9 mouse cellular contexts compared by ENCODE assay signal in the genomic region with DNA sequence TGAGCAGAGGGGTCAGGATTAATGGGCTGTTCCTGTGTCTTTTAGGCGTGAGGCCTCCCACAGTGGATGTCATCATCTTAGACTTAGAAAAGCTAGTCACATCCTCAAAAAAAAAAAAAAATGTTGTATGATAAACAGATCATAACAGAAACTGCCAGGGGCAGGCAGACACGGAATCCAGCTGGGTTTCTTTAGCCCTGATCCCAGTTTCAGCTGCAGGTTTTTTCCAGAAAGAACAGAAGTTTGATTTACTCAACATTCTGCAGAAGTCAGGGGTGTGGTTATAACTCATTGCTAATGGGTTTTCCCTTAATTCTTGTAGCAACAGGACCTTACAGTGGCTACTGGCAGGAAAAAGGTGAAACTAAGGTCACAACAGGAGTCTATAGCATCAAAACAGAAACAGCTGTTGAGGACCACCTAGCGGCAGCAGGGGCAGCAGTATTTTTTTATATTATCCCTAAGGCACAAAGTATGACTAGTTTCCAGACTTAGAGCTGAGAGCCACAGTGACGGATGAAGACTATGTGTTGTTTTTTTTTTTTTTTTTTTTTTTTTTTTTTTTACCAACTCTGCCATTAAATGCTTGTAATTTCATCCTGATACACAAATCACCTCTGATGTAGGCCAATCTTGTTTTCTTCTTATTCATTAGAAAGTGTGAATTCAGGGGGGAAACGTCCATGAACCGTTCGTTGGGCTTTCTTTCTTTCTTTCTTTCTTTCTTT.
A peak's percentile ranks its signal among the peaks of the same experiment; 100 is the strongest.
DNase-seq lines count a peak whose midpoint lies in the region; ATAC-seq lines count a peak whose summit lies in the region.
"Had no signal": no experiment of that assay in that cellular context is flagged by ENCODE, and none has a peak within 500 bp of the region (broad histone marks: within the 10 kb centered on the region; RNA-seq: fewer than 3 reads in every experiment).

No protein-coding gene starts in this region.

- peak; percentile 14 for ATAC-seq in stomach, embryonic 16.5 days (ENCODE audit: insufficient read depth, low FRiP score)
- ATAC-seq in forebrain, embryonic 16.5 days, result no peak

- peak overlapping the region; percentile 74 for H3K27ac ChIP-seq in stomach, embryonic 16.5 days (ENCODE audit: low read length)
- H3K27ac ChIP-seq in forebrain, embryonic 16.5 days (ENCODE audit: low read length), result no peak overlapping the region
- H3K27ac ChIP-seq: neural tube, embryonic 13.5 days had no signal

- no peak overlapping the region for H3K4me2 ChIP-seq in stomach, embryonic 16.5 days (ENCODE audit: low read depth, low read length)
- no peak overlapping the region for H3K4me2 ChIP-seq in forebrain, embryonic 16.5 days (ENCODE audit: low read length)

- H3K36me3 ChIP-seq in stomach, embryonic 16.5 days (ENCODE audit: control insufficient read depth, insufficient read depth, low read length), result no peaks in the 10 kb centered on the region
- no peaks in the 10 kb centered on the region for H3K36me3 ChIP-seq in forebrain, embryonic 16.5 days (ENCODE audit: control insufficient read depth, insufficient read depth)
- H3K36me3 ChIP-seq: neural tube, embryonic 13.5 days had no signal

- peak; percentile 16 for DNase-seq in retina, embryonic 14.5 days (ENCODE audit: low spot score)
- no peak for DNase-seq in retina, postnatal 1 day
- DNase-seq in heart, adult 9 months (ENCODE audit: low spot score in 2 of 2), result peak; percentile 52 to 75
- DNase-seq in kidney, postnatal 14 days, result peak; percentile 59
- no peak for DNase-seq in ovary, postnatal 10 days (ENCODE audit: low spot score)
- no peak for DNase-seq in spleen, postnatal 14 days (ENCODE audit: low spot score in 2 of 2)

- 38% methylated on average over 7 of the region's 7 CpGs for WGBS in stomach, embryonic 16.5 days
- WGBS in forebrain, embryonic 16.5 days, result 63% methylated on average over 7 of the region's 7 CpGs

- H3K9ac ChIP-seq in stomach, embryonic 16.5 days (ENCODE audit: low read length), result no peak overlapping the region
- no peak overlapping the region for H3K9ac ChIP-seq in forebrain, embryonic 16.5 days (replicated peaks; ENCODE audit: low read depth, low read length)
- H3K9ac ChIP-seq: neural tube, embryonic 13.5 days had no signal

- H3K9me3 ChIP-seq in stomach, embryonic 16.5 days (replicated peaks; ENCODE audit: control insufficient read depth, low read length), result no peaks in the 10 kb centered on the region
- H3K9me3 ChIP-seq in forebrain, embryonic 16.5 days (ENCODE audit: control insufficient read depth, low read length), result no peaks in the 10 kb centered on the region
- H3K9me3 ChIP-seq: neural tube, embryonic 13.5 days had no signal

- H3K4me3 ChIP-seq in stomach, embryonic 16.5 days (replicated peaks; ENCODE audit: low read length), result no peak overlapping the region
- no peak overlapping the region for H3K4me3 ChIP-seq in forebrain, embryonic 16.5 days (replicated peaks; ENCODE audit: low read length)
- H3K4me3 ChIP-seq: neural tube, embryonic 13.5 days had no signal

- peaks cover 16% of the 10 kb centered on the region for H3K4me1 ChIP-seq in stomach, embryonic 16.5 days (ENCODE audit: control insufficient read depth, insufficient read depth, low read length)
- peaks cover 6% of the 10 kb centered on the region for H3K4me1 ChIP-seq in forebrain, embryonic 16.5 days (replicated peaks; ENCODE audit: control insufficient read depth, insufficient read depth, low read length)

- H3K27me3 ChIP-seq in stomach, embryonic 16.5 days (ENCODE audit: control insufficient read depth, insufficient read depth, low read length), result no peaks in the 10 kb centered on the region
- H3K27me3 ChIP-seq in forebrain, embryonic 16.5 days (replicated peaks; ENCODE audit: control insufficient read depth, insufficient read depth, low read length), result no peaks in the 10 kb centered on the region
- H3K27me3 ChIP-seq: neural tube, embryonic 13.5 days had no signal

Comparison
In these comparisons a context has a peak if more than half of its experiments do, and no peak if none do; other contexts are left out.
1. DNase-seq: peak in retina, embryonic 14.5 days (single experiment), heart, adult 9 months (2 of 2) and kidney, postnatal 14 days (single experiment); none in retina, postnatal 1 day (single experiment), ovary, postnatal 10 days (single experiment) and spleen, postnatal 14 days (0 of 2).